Mouse (Mus musculus) erythroblast, embryonic 14.5 days (primary cell): ENCODE measurements at regions not wholly inside any gene's neighbourhood (a gene's known extent, or its start where the extent isn't known, plus 50 kb on each side); places are given as distances from the start of the nearest gene placed in this dataset.

Experiments
- H3K27me3 ChIP-seq: 2 replicates; pipeline ENCODE4 v1.6.1; 2012; ENCODE audit warnings: inconsistent platforms; ENCODE audit not compliant: control insufficient read depth
- H3K36me3 ChIP-seq: 2 replicates; pipeline ENCODE4 v1.6.1; 2012; ENCODE audit warnings: mild to moderate bottlenecking, inconsistent platforms; ENCODE audit not compliant: control insufficient read depth
- H3K4me1 ChIP-seq: 2 replicates; pipeline ENCODE4 v1.6.1; 2012; ENCODE audit warnings: inconsistent platforms; ENCODE audit not compliant: control insufficient read depth
- H3K4me3 ChIP-seq: replicated peaks from 2 replicates; pipeline ENCODE3; 2012; ENCODE audit warnings: moderate library complexity, mild to moderate bottlenecking, inconsistent platforms
- H3K9me3 ChIP-seq: 2 replicates; pipeline ENCODE4 v1.6.1; 2012; ENCODE audit warnings: low read length, inconsistent platforms, mixed read lengths; ENCODE audit not compliant: control insufficient read depth
- GATA1 ChIP-seq: IDR thresholded peaks from 2 replicates; pipeline ENCODE4 v1.6.1; 2012; ENCODE audit warnings: low read length, inconsistent platforms, mixed read lengths
- TAL1 ChIP-seq: IDR thresholded peaks from 3 replicates; pipeline ENCODE4 v1.6.1; 2012; ENCODE audit warnings: low read length, inconsistent platforms, mixed read lengths

- Histone ChIP-seq H3K4me1 (no peaks in the 10 kb centered on the region), H3K4me3 (no peak overlapping the region), H3K9me3 (no peaks in the 10 kb centered on the region), H3K27me3 (no peaks in the 10 kb centered on the region), H3K36me3 (no peaks in the 10 kb centered on the region)
- TF ChIP-seq GATA1, result no peak
- no peak for TF ChIP-seq TAL1
Measured at GRCm38 (mm10) chr16:29990795-29991587, 73.2 kb upstream of the Hes1 start.

- no peaks in the 10 kb centered on the region for H3K4me1 ChIP-seq
- H3K4me3 ChIP-seq, result no peak overlapping the region
- TF ChIP-seq GATA1, result no peak
- no peak for TF ChIP-seq TAL1
- no peaks in the 10 kb centered on the region for H3K36me3 ChIP-seq
- no peaks in the 10 kb centered on the region for H3K9me3 ChIP-seq
- H3K27me3 ChIP-seq, result no peaks in the 10 kb centered on the region
Measured at GRCm38 (mm10) chr16:29991876-29992380, 72.3 kb upstream of the Hes1 start.

GRCm38 (mm10) chr16:29993111-29993510, 71.1 kb upstream of the Hes1 start:
- Histone ChIP-seq H3K4me1 (no peaks in the 10 kb centered on the region), H3K27me3 (no peaks in the 10 kb centered on the region), H3K9me3 (no peaks in the 10 kb centered on the region), H3K36me3 (no peaks in the 10 kb centered on the region), H3K4me3 (no peak overlapping the region)
- TF ChIP-seq TAL1 (no peak), GATA1 (no peak)

- H3K4me3 ChIP-seq, result no peak overlapping the region
- no peaks in the 10 kb centered on the region for H3K4me1 ChIP-seq
- no peaks in the 10 kb centered on the region for H3K27me3 ChIP-seq
- no peaks in the 10 kb centered on the region for H3K9me3 ChIP-seq
- H3K36me3 ChIP-seq, result no peaks in the 10 kb centered on the region
- no peak for TF ChIP-seq TAL1
- no peak for TF ChIP-seq GATA1
Measured at GRCm38 (mm10) chr16:29993535-29993934, 70.6 kb upstream of the Hes1 start.

DNA sequence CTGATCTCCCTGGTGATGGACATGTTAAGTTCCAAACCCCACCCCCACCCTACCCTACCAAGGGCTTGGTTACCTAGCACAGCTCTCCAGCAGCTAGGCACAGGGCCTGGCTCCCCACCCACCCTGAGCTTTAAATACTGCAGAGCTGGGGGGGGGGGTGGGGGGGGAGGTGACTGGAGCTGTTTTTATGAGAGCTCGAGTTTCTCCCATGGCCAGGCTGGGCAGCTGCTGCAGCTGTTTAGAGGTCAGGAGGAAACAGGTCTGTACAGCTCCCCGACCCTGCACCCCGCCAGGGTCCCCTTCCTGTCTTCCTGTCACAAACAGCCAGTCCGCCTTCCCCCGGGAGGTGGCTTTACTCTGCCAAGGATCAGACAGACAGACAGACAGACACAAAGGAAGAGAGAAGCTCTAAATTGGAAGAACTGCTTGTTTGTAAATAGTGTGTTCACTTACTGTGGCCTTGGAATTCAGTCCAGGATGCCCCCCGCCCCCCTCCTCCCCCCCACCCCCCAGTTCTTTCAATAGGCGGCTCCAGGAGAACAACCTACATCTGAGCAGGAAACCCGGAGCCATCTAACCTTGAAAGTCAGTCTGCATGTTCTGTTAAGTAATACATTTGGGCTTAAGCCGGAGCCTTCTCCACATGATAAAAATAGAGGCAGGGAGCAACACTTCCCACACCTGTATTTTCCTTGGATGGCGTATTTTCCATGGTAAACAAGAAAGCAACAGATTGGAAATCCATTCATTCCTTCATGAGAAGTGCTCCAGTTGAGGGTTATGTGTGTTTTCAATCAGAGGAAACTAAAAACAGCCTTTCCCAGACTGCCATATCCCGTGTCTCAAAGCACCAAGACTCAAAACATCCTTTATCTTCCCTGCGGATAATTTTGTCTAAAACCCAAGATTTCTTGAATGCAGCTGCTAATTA, 67.8 kb upstream of the Hes1 start:
- Histone ChIP-seq H3K4me1 (no peaks in the 10 kb centered on the region), H3K9me3 (no peaks in the 10 kb centered on the region), H3K4me3 (no peak overlapping the region), H3K36me3 (no peaks in the 10 kb centered on the region), H3K27me3 (no peaks in the 10 kb centered on the region)
- TF ChIP-seq TAL1, result no peak
- no peak for TF ChIP-seq GATA1

GRCm38 (mm10) chr16:30000166-30000565, 64.0 kb upstream of the Hes1 start:
- H3K4me1 ChIP-seq, result no peaks in the 10 kb centered on the region
- TF ChIP-seq TAL1, result no peak
- TF ChIP-seq GATA1, result no peak

DNA sequence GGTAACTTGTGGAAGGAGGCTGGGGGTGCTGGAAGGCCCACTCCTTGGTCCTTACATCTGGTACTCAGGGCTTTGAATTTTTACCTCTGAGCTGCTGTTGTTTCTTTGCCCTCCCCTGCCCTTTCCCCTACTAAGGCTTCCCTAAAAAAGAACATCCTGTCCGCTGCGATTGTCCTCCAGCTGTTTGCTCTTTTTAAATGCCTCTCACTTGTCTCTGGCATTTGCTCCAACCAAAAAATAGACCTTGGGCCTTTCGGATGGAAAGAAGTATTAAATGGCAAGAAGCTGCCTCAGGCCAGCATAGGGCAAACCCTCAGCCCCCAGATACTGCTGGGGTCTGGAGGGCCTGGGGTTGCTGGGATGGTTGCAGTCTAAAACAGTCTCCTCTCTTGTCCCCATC, 59.1 kb upstream of the Hes1 start:
- Histone ChIP-seq H3K27me3 (peaks cover 28% of the 10 kb centered on the region), H3K36me3 (no peaks in the 10 kb centered on the region), H3K4me1 (no peaks in the 10 kb centered on the region; the same call in 1 of the 2 replicates), H3K4me3 (no peak overlapping the region), H3K9me3 (no peaks in the 10 kb centered on the region)
- TF ChIP-seq GATA1 (no peak), TAL1 (no peak)

More at GRCm38 (mm10) chr16:30000166-30000565, 64.0 kb upstream of the Hes1 start:
- no peaks in the 10 kb centered on the region for H3K27me3 ChIP-seq
- H3K36me3 ChIP-seq, result no peaks in the 10 kb centered on the region
- no peak overlapping the region for H3K4me3 ChIP-seq
- no peaks in the 10 kb centered on the region for H3K9me3 ChIP-seq

DNA sequence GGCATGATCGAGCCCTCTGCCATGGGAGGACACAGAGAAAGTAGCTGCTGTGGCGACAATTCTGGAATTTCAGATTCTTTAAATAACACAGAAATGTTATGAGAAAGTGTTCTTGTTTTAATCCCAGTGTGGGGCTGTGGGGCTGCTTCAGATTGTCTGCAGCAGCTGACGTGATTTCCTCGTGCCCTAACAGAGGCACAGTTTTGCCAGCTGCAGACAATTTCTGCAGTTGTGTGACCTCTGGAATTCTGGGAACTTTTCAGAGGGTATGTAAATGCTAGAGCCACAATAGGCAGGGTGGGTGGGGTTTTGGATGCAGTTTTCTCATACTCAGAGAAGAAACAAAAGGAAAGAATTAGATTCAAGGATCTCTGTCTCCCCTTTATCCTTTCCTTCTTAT, 57.4 kb upstream of the Hes1 start:
- TF ChIP-seq TAL1 (no peak), GATA1 (no peak)
- Histone ChIP-seq H3K4me3 (no peak overlapping the region), H3K36me3 (no peaks in the 10 kb centered on the region), H3K4me1 (no peaks in the 10 kb centered on the region; the same call in 1 of the 2 replicates), H3K27me3 (peaks cover 36% of the 10 kb centered on the region), H3K9me3 (no peaks in the 10 kb centered on the region)
